Mouse (Mus musculus) spleen, adult 2 months (tissue): Measurements from ENCODE around the gene Lfng. TPM values are rescaled to one million over a fixed set of nuclear protein-coding genes. Genes with fewer than 3 reads are reported as not detected.

Experiments
- DNase-seq, 2 experiments: peaks; one replicate each; pipeline versions ENCODE4 v3.0.0 to v3.0.0-alpha.2; 2012 to 2021; ENCODE audit warnings: low spot score in 2 of 2, low read depth in 1 of 2
- H3K27ac ChIP-seq: fragments of 200-500 bp; 2 replicates; pipeline ENCODE4 v1.5.1; 2012; ENCODE audit warnings: low read length, inconsistent platforms; ENCODE audit not compliant: insufficient read depth
- H3K27me3 ChIP-seq: fragments of 200-500 bp; 2 replicates; pipeline ENCODE4 v1.6.1; 2012; ENCODE audit warnings: mild to moderate bottlenecking, moderate library complexity, low read length, inconsistent platforms; ENCODE audit not compliant: control insufficient read depth, insufficient read depth
- H3K36me3 ChIP-seq: fragments of 200-500 bp; 2 replicates; pipeline ENCODE4 v1.6.1; 2012; ENCODE audit warnings: mild to moderate bottlenecking, low read length, inconsistent platforms; ENCODE audit not compliant: control insufficient read depth, insufficient read depth
- H3K4me1 ChIP-seq: fragments of 200-500 bp; 2 replicates; pipeline ENCODE4 v1.6.1; 2011; ENCODE audit warnings: inconsistent platforms; ENCODE audit not compliant: control insufficient read depth, insufficient read depth, insufficient read length
- H3K4me3 ChIP-seq: fragments of 200-500 bp; 2 replicates; pipeline ENCODE4 v1.5.1; 2011; ENCODE audit warnings: mild to moderate bottlenecking, inconsistent platforms; ENCODE audit not compliant: insufficient read depth, insufficient read length; ENCODE audit errors: extremely low read depth
- CTCF ChIP-seq: fragments of 200-500 bp; IDR thresholded peaks from 2 replicates; pipeline ENCODE4 v1.5.1; 2011; ENCODE audit warnings: mild to moderate bottlenecking, inconsistent platforms; ENCODE audit not compliant: insufficient read depth, insufficient read length, insufficient replicate concordance; ENCODE audit errors: extremely low read depth
- POLR2A ChIP-seq: fragments of 200-500 bp; IDR thresholded peaks from 2 replicates; pipeline ENCODE4 v1.6.1; 2011; ENCODE audit warnings: low read depth, low read length, inconsistent platforms
- WGBS: fragments of 180-500 bp; shearing (Covaris S2); methylation state at CpG from one replicate; pipeline ENCODE4 v1.1.7; 2018; 5-methylcytosine and 5-hydroxymethylcytosine counted together
- polyA plus RNA-seq: library from polyadenylated mRNA; depleted of rRNA; stranded (reverse); fragments of >200 nt; gene quantifications from 2 replicates; pipeline ENCODE4 v1.2.3, GENCODE M21; 2012

Gene Lfng
- polyA plus RNA-seq, 1 experiment: 165 TPM

GRCm38 (mm10) chr5:140567751-140568150 lies 39.4 kb upstream of the Lfng start:
- no peak overlapping the region for H3K4me3 ChIP-seq
- WGBS: 80% methylated on average over 5 of the region's 5 CpGs
- H3K27me3 ChIP-seq: no peaks in the 10 kb centered on the region
- no peak for DNase-seq
- no peak for TF ChIP-seq CTCF
- no peak for TF ChIP-seq POLR2A
- peak overlapping the region; percentile 62 for H3K27ac ChIP-seq
- peaks cover 21% of the 10 kb centered on the region for H3K4me1 ChIP-seq
- H3K36me3 ChIP-seq: no peaks in the 10 kb centered on the region

GRCm38 (mm10) chr5:140568321-140568970 lies 38.7 kb upstream of the Lfng start:
- Histone ChIP-seq H3K36me3 (no peaks in the 10 kb centered on the region), H3K4me1 (peaks cover 21% of the 10 kb centered on the region), H3K27ac (peak overlapping the region; percentile 51), H3K27me3 (no peaks in the 10 kb centered on the region), H3K4me3 (no peak overlapping the region)
- peak; percentile 48 to 66 for DNase-seq
- TF ChIP-seq CTCF (peak; percentile 79; the same call in 1 of the 2 replicates), POLR2A (no peak)
- 31% methylated on average over 10 of the region's 10 CpGs for WGBS

DNA sequence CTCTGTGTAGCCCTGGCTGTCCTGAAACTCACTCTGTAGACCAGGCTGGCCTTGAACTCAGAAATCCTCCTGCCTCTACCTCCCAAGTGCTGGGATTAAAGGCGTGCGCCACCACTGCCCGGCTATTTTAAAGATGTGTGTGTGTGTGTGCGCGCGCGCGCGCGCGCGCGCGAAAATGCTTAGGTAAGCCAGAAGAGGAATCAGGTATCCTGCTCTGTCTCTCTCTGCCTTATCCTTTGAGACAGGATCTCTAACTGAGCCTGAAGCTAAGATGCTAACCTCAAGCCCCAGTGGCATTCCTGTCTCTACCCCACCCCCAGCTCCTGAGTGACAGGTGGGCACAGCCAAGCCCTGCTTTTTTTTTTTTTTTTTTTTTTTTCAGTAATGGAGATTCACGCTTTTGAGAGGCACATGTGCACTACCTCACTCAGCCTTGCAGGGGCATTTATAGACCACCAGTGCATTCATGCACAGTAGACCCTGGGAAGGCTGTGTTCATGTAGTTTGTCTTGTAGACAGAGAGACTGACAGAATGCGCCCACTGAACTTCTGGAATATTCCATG lies 38.0 kb upstream of the Lfng start:
- no peaks in the 10 kb centered on the region for H3K36me3 ChIP-seq
- H3K4me1 ChIP-seq: peaks cover 21% of the 10 kb centered on the region
- 84% methylated on average over 16 of the region's 16 CpGs for WGBS
- no peak overlapping the region for H3K27ac ChIP-seq
- H3K27me3 ChIP-seq: no peaks in the 10 kb centered on the region
- no peak overlapping the region for H3K4me3 ChIP-seq
- no peak for DNase-seq
- no peak for TF ChIP-seq CTCF
- TF ChIP-seq POLR2A: no peak

DNA sequence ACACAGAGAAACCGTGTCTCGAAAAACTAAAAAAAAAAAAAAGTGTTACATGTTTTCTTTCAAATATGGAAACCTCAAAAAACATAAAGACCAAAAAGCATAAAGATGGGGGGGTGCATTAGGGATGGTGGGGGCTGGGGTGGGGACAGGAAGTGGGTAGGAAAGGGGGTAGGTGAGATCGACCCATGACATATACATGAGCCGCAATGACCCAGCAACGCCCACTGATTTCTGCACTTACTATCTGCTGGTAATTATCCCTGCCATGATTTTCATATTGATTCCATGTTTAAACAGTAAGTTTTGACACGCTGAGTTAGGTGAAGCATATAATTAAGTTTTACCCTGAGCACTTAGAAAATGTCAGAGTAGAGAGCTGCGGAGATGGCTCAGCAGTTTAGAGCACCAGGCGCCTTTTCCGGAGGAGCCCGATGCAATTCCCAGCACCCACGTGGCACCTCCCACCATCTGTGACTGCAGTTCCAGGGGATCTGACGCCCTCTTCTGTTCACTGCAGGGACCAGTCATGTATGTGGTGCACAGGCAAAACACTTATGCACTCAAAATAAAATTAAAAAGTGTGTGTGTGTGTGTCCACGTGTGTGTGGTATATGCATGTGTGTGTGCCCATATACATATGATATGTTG lies 36.8 kb upstream of the Lfng start:
- no peak overlapping the region for H3K27ac ChIP-seq
- no peak for TF ChIP-seq POLR2A
- TF ChIP-seq CTCF: no peak
- peaks cover 28% of the 10 kb centered on the region for H3K4me1 ChIP-seq
- H3K4me3 ChIP-seq: no peak overlapping the region
- H3K27me3 ChIP-seq: no peaks in the 10 kb centered on the region
- DNase-seq: no peak
- no peaks in the 10 kb centered on the region for H3K36me3 ChIP-seq
- WGBS: 77% methylated on average over 13 of the region's 13 CpGs

- WGBS: 91% methylated on average over 4 of the region's 4 CpGs
- no peaks in the 10 kb centered on the region for H3K27me3 ChIP-seq
Measured at GRCm38 (mm10) chr5:140571201-140571600, 35.9 kb upstream of the Lfng start.

GRCm38 (mm10) chr5:140571673-140572072 lies 35.4 kb upstream of the Lfng start:
- DNase-seq: no peak
- no peak overlapping the region for H3K4me3 ChIP-seq
- H3K4me1 ChIP-seq: peaks cover 27% of the 10 kb centered on the region
- no peak overlapping the region for H3K27ac ChIP-seq
- no peaks in the 10 kb centered on the region for H3K36me3 ChIP-seq
- 84% methylated on average over 10 of the region's 10 CpGs for WGBS
- TF ChIP-seq POLR2A (no peak), CTCF (no peak)
- no peaks in the 10 kb centered on the region for H3K27me3 ChIP-seq

More at GRCm38 (mm10) chr5:140571201-140571600, 35.9 kb upstream of the Lfng start:
- TF ChIP-seq CTCF: no peak
- TF ChIP-seq POLR2A: no peak
- no peak overlapping the region for H3K4me3 ChIP-seq
- H3K27ac ChIP-seq: no peak overlapping the region
- DNase-seq: no peak
- peaks cover 30% of the 10 kb centered on the region for H3K4me1 ChIP-seq
- no peaks in the 10 kb centered on the region for H3K36me3 ChIP-seq
